Mouse (Mus musculus) spleen, postnatal 14 days (tissue): ENCODE measurements around the gene Gm13103.
"Not testable (repeated sequence)": the region's sequence is repeated elsewhere in the genome, so short reads cannot be mapped to it uniquely, and the experiment has no call there.

Source experiments
- DNase-seq, 2 experiments: peaks; one replicate each; pipeline ENCODE4 v3.0.0; 2021 to 2022; ENCODE audit warnings: low spot score in 2 of 2

Gm13103 gene

DNA sequence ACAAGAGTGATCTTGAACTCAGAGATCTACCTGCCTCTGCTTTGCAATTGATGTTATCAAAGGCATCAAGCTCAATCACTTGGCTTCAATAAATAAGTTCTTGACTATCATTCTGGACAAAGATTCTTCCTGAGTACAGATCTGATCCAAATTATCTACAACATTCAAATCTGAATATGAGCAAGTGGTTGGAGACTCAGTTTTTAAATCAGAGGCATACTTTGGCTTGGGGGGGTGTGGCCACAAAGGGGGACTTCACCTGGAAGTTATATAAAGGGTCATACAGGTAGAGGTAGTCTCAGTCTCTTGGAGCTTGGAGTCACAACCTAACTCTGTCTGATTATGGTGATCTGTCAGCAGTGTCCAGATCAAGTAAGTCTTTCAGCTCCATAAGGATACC lies at the start of gene Gm13103:
TSS of gene Gm13103 (plus strand) at position 301 of the 400 bp plus-strand sequence.
- not testable (repeated sequence) for DNase-seq

DNA sequence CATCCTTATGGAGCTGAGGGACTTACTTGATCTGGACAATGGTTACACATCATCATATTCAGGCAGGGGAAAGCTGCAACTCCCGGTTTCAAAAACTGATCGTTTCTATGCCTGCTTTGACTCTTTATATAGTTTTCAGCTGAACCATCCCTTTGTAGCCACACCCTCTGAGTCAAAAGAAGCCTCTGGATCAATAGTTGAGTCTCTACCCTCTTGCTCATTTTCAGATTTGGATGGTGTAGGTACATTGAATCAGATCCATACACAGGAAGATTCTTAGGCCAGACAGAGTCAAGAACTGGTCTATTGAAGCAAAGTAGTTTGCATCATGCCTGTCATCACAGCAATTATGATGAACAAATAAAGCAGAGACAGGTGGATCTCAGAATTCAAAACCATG lies 30.3 kb upstream of the Gm13103 start, which contains the start of gene Gm13084:
TSS of gene Gm13084 (minus strand) at position 101 of the 400 bp plus-strand sequence.
- DNase-seq = no peak

DNA sequence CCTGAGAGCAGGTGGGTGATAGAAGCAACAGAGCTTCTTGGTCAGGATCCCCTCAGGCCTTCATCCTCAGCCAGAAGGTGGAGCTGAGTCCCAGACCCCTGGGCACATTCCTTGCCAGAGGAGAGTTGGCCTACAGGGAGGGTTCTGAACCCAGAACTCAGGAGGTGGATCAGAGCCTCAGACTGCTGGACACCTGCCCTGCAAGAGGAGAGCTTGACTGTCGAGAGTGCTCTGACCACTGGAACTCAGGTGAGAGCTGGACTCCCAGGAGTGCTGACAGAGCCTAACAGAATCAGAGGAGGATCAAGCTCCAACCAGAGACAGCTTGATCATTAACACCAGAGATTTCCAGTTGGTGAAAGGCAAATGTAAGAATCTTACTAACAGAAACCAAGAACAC lies 36.1 kb downstream of the Gm13103 start:
- not testable (repeated sequence) for DNase-seq

DNA sequence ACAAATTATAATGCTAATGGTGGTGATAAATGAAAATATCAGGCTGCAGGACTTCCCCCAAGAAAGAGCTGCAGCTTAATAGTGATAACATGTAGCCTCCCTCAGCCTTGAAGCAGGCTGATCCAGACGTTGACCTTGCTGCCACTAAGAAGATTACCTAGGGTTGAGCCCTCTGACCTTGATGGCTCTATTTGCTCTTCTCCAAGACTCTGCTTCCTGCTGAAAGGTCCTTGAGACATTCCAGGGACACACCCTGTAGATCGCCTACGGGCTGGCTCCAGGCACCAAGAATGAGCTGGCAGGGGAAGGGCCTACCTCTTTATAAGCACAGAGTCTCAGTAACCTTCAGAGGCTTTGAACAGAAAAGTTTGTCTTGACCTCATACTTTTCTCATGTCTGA lies 48.1 kb downstream of the Gm13103 start:
- not testable (repeated sequence) for DNase-seq

DNA sequence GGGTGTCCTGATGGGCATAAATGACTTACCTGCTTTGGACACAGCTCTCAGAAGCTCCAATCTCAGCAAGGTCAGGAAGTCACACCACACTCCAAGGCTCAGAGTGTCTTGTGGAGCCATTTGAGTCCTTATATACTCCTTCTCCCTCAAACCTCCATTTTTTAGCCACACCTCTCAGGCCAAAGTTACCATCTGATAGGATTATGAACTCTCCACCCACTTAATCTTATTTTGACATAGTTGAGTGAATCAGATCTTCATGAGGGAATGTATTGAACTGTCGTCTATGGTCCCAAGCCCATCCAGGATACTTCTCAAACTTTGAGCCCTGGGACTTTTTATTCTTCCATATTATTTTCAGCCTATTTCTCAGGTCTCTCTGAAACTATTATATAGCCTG lies 54.0 kb downstream of the Gm13103 start, which contains the start of gene Pramef6:
TSS of gene Pramef6 (minus strand) at position 101 of the 400 bp plus-strand sequence.
- DNase-seq = not testable (repeated sequence)
